Mouse (Mus musculus) NIH3T3 (cell line): ENCODE measurements at regions not wholly inside any gene's neighbourhood (a gene's known extent, or its start where the extent isn't known, plus 50 kb on each side); places are given as distances from the start of the nearest gene placed in this dataset.

Experiments used
- DNase-seq: peaks from one replicate; pipeline ENCODE4 v3.0.0-alpha.2; 2012; ENCODE audit warnings: low read depth

DNA sequence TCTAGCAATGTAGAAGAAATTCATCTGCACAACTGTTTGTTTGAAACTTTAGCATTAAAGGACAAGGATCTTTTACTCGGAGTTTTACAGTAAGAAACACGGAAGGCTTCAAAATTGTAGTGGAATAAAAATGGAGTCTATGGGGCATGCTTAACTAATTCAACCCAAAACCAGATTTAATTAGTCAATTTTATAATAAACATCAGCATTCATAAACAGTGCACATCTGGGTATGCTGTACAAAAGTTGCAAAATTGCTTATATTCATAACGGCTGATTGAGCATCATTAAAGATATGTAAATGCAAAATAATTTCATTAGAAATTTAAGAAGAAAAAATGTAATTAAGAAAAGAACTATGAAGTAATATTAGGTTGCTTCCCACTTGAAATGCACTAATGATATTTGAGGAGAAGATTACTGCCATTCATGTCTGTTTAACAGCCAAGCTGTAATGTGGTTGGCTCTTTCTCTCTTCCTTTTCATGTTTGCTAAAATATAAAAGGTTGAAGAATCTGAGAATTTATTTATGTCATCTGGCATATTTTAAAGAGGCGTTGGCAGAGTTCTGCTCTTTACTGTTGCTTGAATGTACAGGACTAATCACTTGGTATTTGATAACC lies 1037.3 kb downstream of the Fam181b start:
- no peak for DNase-seq

DNA sequence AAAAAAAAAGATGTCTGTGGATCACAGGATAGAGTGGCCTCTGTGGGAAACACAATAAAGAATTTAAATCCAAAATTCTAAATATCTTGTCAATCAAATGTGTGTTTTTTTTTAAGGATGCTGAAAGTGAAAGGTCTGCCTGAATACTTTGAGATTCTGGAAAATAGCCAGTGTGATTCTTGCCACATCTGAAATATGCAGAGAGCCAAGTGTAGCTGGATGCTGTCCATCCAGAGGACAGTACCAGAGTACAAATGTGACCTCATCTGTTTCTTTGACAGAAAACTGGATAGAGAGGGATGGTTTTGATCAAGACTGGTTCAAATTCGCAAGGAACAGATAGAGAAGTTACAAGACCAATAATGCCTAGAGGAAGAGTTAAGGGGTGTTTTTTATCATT lies 1044.1 kb downstream of the Fam181b start:
- DNase-seq = peak; percentile 59

DNA sequence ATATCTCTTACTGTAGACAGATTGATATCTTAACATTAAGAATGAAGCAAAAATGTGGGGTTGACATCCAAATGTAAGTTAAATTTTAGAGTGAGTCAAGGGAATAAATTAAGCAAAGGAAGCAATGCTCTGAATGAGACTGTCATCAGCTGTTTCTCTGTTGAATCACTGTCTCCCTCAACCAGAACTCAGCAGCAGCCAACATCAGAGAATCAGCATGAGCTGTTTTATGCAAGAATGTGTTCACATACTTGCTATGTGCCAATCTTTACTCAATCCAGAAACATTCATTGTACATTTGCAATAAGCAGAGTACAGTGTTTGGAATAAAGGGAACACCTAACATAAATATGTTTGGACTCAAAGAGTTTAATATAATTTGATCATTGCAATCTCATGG lies 1074.6 kb downstream of the Fam181b start:
- DNase-seq = peak; percentile 85

DNA sequence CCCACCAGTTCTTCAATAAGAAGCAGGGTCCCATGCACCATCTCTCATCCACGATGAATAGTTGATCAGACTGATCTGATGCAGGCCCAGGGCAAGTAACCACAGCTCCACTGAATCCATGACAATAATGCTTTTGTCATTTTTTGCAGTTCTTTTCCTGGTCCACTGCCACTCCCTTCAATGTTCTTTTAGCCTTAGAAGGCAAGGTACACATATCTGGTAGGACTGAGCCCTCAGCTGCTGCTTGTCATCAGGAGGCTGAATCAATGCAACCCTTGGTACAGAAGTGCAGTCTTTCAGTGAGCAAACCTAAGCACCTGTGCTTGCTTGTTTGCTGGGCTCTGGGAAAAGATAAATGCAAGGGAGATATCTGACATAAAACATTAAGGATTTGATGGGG lies 1075.8 kb downstream of the Fam181b start:
- no peak for DNase-seq

DNA sequence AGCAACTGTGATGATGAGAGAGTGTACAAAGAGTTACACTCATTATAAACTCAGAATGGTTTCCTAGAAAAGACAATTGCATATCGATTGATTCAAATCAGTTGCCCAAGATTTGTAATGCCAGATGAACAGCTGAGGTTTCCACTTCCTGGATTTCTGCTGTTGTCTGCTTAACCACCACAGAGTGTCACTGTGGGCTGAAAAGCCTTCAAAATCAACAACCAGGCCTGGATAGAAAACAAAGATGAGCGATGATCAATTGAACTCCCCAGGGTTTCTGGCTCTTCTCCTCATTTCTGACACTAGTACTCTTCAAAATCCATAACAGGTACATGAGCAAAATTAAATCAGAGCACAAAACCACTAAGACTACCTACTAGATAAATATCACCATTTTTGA lies 1100.4 kb downstream of the Fam181b start:
- DNase-seq = peak; percentile 12

DNA sequence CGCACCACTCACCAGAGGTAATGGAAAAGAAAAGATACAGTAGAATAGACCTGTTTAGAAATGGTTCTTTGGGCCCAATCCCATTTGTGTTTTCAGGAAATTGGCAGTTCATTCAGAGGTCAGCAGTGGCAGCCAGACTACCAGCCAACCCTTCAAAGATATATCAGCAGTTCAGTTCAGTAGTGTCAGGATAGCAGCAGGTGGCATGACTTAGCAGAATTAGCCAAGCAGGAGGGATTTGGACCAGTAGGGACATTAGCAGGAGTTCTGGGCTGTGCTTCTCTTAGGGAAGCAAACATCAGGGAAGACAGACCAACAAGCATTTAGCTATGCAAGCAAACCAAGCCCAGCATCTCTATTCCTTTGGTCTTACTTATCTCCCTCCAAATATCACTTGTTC lies 1132.7 kb downstream of the Fam181b start:
- DNase-seq = no peak

DNA sequence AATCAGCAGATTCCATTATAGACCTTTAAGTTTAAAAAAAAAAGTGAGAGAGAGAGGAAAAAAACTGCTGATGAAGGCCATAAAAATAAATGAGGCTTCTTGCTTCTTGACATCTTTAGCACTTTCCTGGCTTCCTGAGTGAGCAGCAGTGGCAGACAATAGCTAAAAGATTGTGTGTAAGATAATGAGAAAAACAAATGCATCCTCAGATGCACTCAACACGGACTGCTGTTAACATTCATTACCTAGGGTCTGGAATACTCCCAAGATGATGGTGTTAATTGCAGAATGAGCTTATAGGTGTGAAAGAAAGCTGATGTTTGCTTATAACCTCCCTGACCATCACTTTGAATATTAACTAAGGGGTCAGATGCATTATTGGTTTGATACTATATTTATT lies 1147.8 kb downstream of the Fam181b start:
- DNase-seq = no peak

DNA sequence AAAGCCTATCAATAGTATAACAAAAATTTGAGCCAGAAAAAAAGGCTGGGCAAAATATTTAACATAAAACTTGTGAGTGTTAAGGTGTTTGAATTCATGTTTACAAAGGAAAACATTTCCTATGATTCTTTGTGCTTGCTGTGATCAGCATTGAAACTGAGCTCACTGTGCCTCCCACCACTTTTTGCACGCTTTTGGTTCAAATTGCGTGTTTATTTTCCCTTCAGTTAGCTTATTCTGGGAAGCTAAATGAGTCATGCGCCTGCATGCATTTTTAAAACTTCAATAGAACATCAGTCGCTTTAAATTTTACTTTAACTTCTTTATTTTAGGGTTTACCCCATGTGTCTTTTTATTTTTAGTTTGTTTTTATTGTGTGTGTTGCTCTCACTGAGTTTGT lies 1154.0 kb downstream of the Fam181b start:
- DNase-seq = peak; percentile 38

DNA sequence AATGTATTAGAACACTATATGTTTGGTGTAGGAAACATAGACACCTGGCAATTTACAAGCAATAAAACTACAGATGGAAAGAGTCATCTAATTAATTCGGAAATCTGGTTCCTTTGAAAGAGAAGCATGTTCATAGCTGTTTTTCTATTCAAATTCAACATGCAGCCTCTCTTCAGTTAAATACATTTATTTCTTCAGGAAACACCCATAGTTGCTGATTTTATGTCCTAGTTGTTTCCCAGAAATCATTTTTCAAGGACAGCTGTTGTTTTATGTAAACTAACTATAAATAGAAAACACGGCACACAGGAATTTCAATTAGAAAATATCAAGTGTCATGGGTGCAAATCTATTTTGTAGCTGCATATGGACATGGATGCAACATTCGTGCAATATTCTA lies 1169.8 kb downstream of the Fam181b start:
- no peak for DNase-seq

DNA sequence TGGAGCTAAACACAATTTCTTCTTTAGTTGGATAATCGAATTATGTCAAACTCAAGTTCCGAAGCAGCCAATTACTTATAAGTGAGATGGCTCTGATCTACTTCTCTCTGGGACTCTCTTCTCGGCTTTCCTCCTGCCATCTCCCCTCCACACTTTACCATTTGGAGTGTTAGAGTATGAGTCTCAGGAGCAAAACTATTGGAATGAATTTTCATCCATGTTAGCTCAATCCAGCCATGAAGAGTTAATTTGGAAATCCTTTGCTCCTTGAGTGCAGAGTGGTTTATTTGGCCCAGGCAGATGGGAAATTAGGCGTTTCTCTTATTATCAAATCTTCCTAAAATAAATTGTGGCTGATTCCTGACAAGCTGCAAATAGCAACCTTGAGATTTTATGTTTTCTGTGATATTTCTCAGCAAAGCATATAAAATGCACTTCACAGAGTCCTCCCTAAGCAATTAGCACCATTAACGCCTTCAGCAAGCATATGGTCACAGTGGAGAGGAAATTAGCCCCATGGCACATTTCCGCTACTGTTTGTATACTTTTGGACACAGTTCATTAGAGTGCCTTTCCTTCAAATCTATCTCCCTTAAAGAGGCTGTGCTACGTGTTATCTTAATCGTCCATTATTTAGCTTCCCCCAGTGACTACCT lies 1189.1 kb downstream of the Fam181b start:
- DNase-seq = no peak

DNA sequence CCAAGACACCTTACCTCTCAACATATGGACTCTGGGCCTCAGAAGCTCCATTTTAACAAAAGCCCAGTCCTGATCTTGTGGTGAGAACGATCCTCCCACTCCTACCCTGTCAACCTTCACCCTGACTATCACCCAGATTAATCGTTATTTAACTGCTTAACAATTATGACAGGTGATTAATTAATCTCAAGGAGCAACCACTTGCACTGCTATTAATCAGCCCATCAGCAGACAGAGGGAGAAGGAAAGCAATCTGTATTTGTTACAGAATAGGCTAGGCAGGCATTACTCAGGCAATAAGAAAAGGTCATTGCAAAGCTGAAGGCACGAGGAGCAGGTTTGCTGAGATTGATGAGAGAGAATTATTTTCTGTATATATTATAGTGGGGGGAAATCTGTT lies 1201.9 kb downstream of the Fam181b start:
- DNase-seq = no peak

DNA sequence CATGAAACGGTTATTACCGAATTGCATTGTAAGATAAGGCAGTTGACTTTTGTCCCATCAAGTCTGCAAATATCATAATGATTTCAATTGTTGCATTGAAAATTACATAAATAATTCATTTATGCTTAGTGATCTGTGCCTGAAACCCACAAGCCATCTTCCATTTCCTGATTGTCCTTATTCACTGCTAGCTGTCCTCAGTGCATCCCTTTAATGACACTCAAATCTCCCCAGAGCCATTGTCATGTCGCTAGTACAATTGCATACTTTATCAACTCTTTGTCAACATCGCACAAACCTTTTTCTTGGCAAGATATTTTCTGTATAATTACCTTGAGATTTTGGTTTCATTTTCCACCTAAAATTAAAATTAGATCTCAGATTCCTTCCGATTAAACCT lies 1202.3 kb downstream of the Fam181b start:
- DNase-seq = no peak

DNA sequence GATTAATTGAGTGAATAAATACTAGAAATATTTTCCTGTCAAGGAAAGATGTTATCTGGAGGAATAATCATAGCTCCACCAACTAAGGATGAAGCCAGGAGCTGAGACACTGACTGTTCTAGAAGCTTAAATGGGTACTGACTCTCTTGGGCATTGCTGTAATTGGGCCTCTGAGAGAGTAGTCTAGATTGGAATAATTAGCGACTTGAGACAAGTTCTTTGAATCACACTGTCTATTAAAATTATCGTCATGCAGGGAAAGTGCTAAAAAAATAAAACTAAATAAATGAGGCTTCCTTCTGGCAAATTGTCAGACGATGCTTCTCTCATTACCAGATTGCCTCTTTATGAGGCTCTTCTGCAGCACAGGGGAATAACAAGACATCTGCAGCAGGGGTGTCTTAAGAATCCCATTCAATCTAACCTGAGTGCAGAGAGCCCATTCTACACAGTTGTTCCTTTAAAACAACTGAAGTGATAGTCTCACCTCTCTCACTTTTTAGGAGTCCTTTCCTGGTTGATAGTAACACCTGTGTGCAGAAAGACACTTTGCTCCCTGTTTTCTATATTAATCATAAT lies 1203.5 kb downstream of the Fam181b start:
- no peak for DNase-seq

DNA sequence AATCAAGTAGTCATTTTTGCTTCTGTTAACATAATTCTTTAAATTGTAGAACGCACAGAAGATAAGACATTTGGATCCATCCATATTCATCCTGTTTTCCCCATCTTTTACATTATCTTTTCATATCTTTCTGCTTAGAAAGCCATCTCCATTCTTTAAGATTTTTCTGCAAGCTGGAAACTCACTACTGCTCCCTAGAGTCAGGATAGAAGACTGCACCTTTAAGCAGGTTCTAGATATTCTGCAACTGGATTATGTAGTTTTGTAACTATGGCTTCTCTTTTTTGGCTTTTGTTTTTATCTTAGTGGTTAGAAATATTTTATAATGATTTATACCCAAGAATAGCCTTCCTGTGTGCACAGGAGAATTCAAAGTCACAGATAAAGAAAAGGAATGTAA lies 1225.9 kb downstream of the Fam181b start:
- DNase-seq = peak; percentile 10

DNA sequence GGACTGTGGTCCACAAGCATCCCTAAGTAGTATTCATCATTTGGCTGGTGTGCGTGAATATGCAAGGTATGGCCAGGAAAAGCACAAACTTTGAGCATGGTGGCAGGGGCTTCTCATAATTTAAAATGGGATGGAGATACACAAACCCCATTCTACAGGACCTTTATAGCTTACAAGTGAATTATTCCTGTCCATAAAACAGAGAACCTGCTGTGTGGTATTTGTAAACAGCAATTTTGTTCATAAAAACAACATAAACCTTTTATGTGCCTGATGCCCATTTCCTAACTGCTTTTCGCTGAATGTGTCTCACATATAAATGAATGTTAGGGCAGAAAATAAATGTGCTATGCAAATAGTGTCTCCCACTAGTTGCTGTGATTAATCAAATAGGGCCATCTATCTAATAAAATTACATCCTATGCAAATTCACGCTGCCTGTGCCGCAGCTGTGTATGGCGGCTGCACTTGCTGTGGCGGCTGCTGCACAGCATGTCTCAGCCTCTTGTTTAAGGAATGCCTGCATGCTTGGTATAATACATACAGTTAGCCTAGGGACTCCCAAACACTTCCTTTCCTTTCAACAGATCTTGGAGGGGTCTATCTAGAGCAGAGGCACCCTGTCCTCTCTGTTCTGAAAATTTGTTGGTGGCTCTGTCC lies 1235.4 kb downstream of the Fam181b start:
- DNase-seq = no peak

DNA sequence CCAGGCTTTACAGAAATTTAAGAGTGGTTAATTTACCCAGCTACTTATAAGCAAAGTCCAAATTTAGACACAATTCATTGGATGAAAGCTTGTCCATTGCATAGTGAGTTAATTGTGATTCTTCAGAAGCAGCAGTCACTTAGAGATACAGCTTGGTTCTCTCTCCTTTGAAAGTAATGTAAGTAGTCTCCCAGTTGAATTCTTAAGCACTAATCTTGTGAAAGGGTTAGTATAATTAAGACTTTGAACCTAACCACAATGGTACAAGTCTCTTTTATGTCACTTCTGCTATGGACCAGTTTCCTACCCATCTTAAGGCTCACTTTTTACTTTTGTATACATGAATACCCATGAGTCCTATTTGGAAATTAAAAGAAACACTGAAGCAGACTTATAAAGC lies 1252.9 kb downstream of the Fam181b start:
- no peak for DNase-seq
